Mouse (Mus musculus): ENCODE measurements around the gene Hsd17b2. TPM values are rescaled to one million over a fixed set of nuclear protein-coding genes. Genes with fewer than 3 reads are reported as not detected.

Hsd17b2 gene
- total and polyA plus RNA-seq, 3 experiments = not detected

GRCm38 (mm10) chr8:117778531-117779322 is 77.0 kb downstream of the Hsd17b2 start:
- no peak overlapping the region for H3K9ac ChIP-seq (ENCODE audit: low read depth, low read length)
- intact Hi-C loops (cut with DNase I) = no loop called here
- no peak for DNase-seq

GRCm38 (mm10) chr8:117779344-117779743 is 77.6 kb downstream of the Hsd17b2 start:
- TF ChIP-seq EP300 (IDR thresholded peaks at IDR 0.05; ENCODE audit: insufficient read depth, low read depth, low read length) (no peak), POLR2A (IDR thresholded peaks at IDR 0.05; ENCODE audit: insufficient read depth, low read depth, low read length) (no peak), CTCF (IDR thresholded peaks at IDR 0.05) (no peak)
- intact Hi-C loops (cut with DNase I) = no loop called here
- 84% methylated on average over 6 of the region's 6 CpGs for WGBS
- Histone ChIP-seq H3K79me2 (replicated peaks; ENCODE audit: control insufficient read depth, insufficient read depth, low read length) (no peaks in the 10 kb centered on the region), H3K9ac (ENCODE audit: low read depth, low read length) (no peak overlapping the region), H3K27me3 (ENCODE audit: control insufficient read depth, insufficient read depth, low read length) (no peaks in the 10 kb centered on the region), H3K4me3 (no peak overlapping the region), H3K4me1 (ENCODE audit: control insufficient read depth, insufficient read depth, low read length) (no peaks in the 10 kb centered on the region), H3K36me3 (ENCODE audit: control insufficient read depth, insufficient read depth, low read length) (no peaks in the 10 kb centered on the region), H3K27ac (no peak overlapping the region)
- no peak for DNase-seq

More at GRCm38 (mm10) chr8:117778531-117779322, 77.0 kb downstream of the Hsd17b2 start:
- 60% methylated on average over 11 of the region's 11 CpGs for WGBS
- no peaks in the 10 kb centered on the region for H3K27me3 ChIP-seq (ENCODE audit: control insufficient read depth, insufficient read depth, low read length)
- no peaks in the 10 kb centered on the region for H3K36me3 ChIP-seq (ENCODE audit: control insufficient read depth, insufficient read depth, low read length)
- H3K4me1 ChIP-seq (ENCODE audit: control insufficient read depth, insufficient read depth, low read length) = no peaks in the 10 kb centered on the region
- TF ChIP-seq EP300 (IDR thresholded peaks at IDR 0.05; ENCODE audit: insufficient read depth, low read depth, low read length) (no peak), POLR2A (IDR thresholded peaks at IDR 0.05; ENCODE audit: insufficient read depth, low read depth, low read length) (no peak), CTCF (IDR thresholded peaks at IDR 0.05) (no peak)
- H3K27ac ChIP-seq = no peak overlapping the region
- no peaks in the 10 kb centered on the region for H3K79me2 ChIP-seq (replicated peaks; ENCODE audit: control insufficient read depth, insufficient read depth, low read length)
- H3K4me3 ChIP-seq = no peak overlapping the region

- TF ChIP-seq POLR2A (IDR thresholded peaks at IDR 0.05; ENCODE audit: insufficient read depth, low read depth, low read length) (no peak), CTCF (IDR thresholded peaks at IDR 0.05) (no peak), EP300 (IDR thresholded peaks at IDR 0.05; ENCODE audit: insufficient read depth, low read depth, low read length) (no peak)
- intact Hi-C loops (cut with DNase I) = no loop called here
- DNase-seq = no peak
- no peak overlapping the region for H3K4me3 ChIP-seq
- WGBS = 64% methylated on average over 6 of the region's 6 CpGs
- no peak overlapping the region for H3K27ac ChIP-seq
- H3K79me2 ChIP-seq (replicated peaks; ENCODE audit: control insufficient read depth, insufficient read depth, low read length) = no peaks in the 10 kb centered on the region
- no peaks in the 10 kb centered on the region for H3K4me1 ChIP-seq (ENCODE audit: control insufficient read depth, insufficient read depth, low read length)
- H3K36me3 ChIP-seq (ENCODE audit: control insufficient read depth, insufficient read depth, low read length) = no peaks in the 10 kb centered on the region
- no peaks in the 10 kb centered on the region for H3K27me3 ChIP-seq (ENCODE audit: control insufficient read depth, insufficient read depth, low read length)
- no peak overlapping the region for H3K9ac ChIP-seq (ENCODE audit: low read depth, low read length)
These were observed 79.8 kb downstream of the Hsd17b2 start for GRCm38 (mm10) chr8:117781375-117782129.

- H3K27ac ChIP-seq = no peak overlapping the region
- intact Hi-C loops (cut with DNase I) = no loop called here
- DNase-seq = no peak
- no peaks in the 10 kb centered on the region for H3K36me3 ChIP-seq (ENCODE audit: control insufficient read depth, insufficient read depth, low read length)
- no peak overlapping the region for H3K4me3 ChIP-seq
- 96% methylated on average over 7 of the region's 7 CpGs for WGBS
- no peaks in the 10 kb centered on the region for H3K79me2 ChIP-seq (replicated peaks; ENCODE audit: control insufficient read depth, insufficient read depth, low read length)
- no peak overlapping the region for H3K9ac ChIP-seq (ENCODE audit: low read depth, low read length)
- no peaks in the 10 kb centered on the region for H3K27me3 ChIP-seq (ENCODE audit: control insufficient read depth, insufficient read depth, low read length)
- H3K4me1 ChIP-seq (ENCODE audit: control insufficient read depth, insufficient read depth, low read length) = no peaks in the 10 kb centered on the region
- TF ChIP-seq EP300 (IDR thresholded peaks at IDR 0.05; ENCODE audit: insufficient read depth, low read depth, low read length) (no peak), POLR2A (IDR thresholded peaks at IDR 0.05; ENCODE audit: insufficient read depth, low read depth, low read length) (no peak), CTCF (IDR thresholded peaks at IDR 0.05) (no peak)
These were observed 81.3 kb downstream of the Hsd17b2 start for GRCm38 (mm10) chr8:117783021-117783420.

GRCm38 (mm10) chr8:117786428-117786827 is 84.7 kb downstream of the Hsd17b2 start:
- H3K36me3 ChIP-seq (ENCODE audit: control insufficient read depth, insufficient read depth, low read length) = no peaks in the 10 kb centered on the region

More at GRCm38 (mm10) chr8:117786428-117786827, 84.7 kb downstream of the Hsd17b2 start:
- TF ChIP-seq CTCF (IDR thresholded peaks at IDR 0.05) = no peak
- TF ChIP-seq EP300 (IDR thresholded peaks at IDR 0.05; ENCODE audit: insufficient read depth, low read depth, low read length) = no peak
- TF ChIP-seq POLR2A (IDR thresholded peaks at IDR 0.05; ENCODE audit: insufficient read depth, low read depth, low read length) = no peak
- Histone ChIP-seq H3K79me2 (replicated peaks; ENCODE audit: control insufficient read depth, insufficient read depth, low read length) (no peaks in the 10 kb centered on the region), H3K27ac (no peak overlapping the region), H3K27me3 (ENCODE audit: control insufficient read depth, insufficient read depth, low read length) (no peaks in the 10 kb centered on the region), H3K9ac (ENCODE audit: low read depth, low read length) (no peak overlapping the region), H3K4me1 (ENCODE audit: control insufficient read depth, insufficient read depth, low read length) (no peaks in the 10 kb centered on the region), H3K4me3 (no peak overlapping the region)
- WGBS = 89% methylated on average over 3 of the region's 3 CpGs
- no peak for DNase-seq
- intact Hi-C loops (cut with DNase I) = no loop called here
